Mouse (Mus musculus) neural tube, embryonic 11.5 days (tissue): ENCODE results near the gene Kmt2d. TPM values are rescaled to one million over a fixed set of nuclear protein-coding genes. Genes with fewer than 3 reads are reported as not detected.
"Not testable (repeated sequence)": the region's sequence is repeated elsewhere in the genome, so short reads cannot be mapped to it uniquely, and the experiment has no call there.

ENCODE experiments used
- ATAC-seq: fragments of 200-750 bp; cut with Nextera tagmentation; 2 replicates; pipeline ENCODE4 v1.8.0; 2017; ENCODE audit warnings: moderate number of reproducible peaks, mild to moderate bottlenecking, moderate TSS enrichment, moderate library complexity; ENCODE audit not compliant: insufficient read depth, low FRiP score, low TSS enrichment
- DNase-seq: peaks from one replicate; pipeline ENCODE4 v3.0.0-alpha.2; 2015; ENCODE audit warnings: low spot score
- H3K27ac ChIP-seq: fragments of 300-500 bp; sonication (generic); 2 replicates; pipeline ENCODE4 v1.5.1; 2014; ENCODE audit warnings: low read depth, mild to moderate bottlenecking, low read length
- H3K27me3 ChIP-seq: fragments of 300-500 bp; sonication (generic); 2 replicates; pipeline ENCODE4 v1.6.1; 2014; ENCODE audit warnings: mild to moderate bottlenecking, low read length, mixed read lengths; ENCODE audit not compliant: control insufficient read depth, insufficient read depth
- H3K36me3 ChIP-seq: fragments of 300-500 bp; sonication (generic); 2 replicates; pipeline ENCODE4 v1.6.1; 2014; ENCODE audit warnings: mild to moderate bottlenecking, low read length, moderate library complexity, mixed read lengths; ENCODE audit not compliant: control insufficient read depth, insufficient read depth
- H3K4me1 ChIP-seq: fragments of 300-500 bp; sonication (generic); 2 replicates; pipeline ENCODE4 v1.6.1; 2014; ENCODE audit warnings: low read length, mixed read lengths; ENCODE audit not compliant: control insufficient read depth, insufficient read depth
- H3K4me2 ChIP-seq: fragments of 300-500 bp; sonication (generic); 2 replicates; pipeline ENCODE4 v1.6.1; 2014; ENCODE audit warnings: low read depth, mild to moderate bottlenecking, moderate library complexity
- H3K4me3 ChIP-seq: fragments of 300-500 bp; sonication (generic); 2 replicates; pipeline ENCODE4 v1.5.1; 2014; ENCODE audit warnings: low read depth, low read length
- H3K9ac ChIP-seq: fragments of 300-500 bp; sonication (generic); 2 replicates; pipeline ENCODE4 v1.6.1; 2014; ENCODE audit warnings: mild to moderate bottlenecking, low read length
- H3K9me3 ChIP-seq: fragments of 300-500 bp; sonication (generic); 2 replicates; pipeline ENCODE4 v1.6.1; 2016; ENCODE audit warnings: low read length; ENCODE audit not compliant: control insufficient read depth
- WGBS: fragments of 180-500 bp; shearing (Covaris S2); extraction: QIAGEN DNeasy Blood & Tissue Kit; methylation state at CpG from one replicate; pipeline ENCODE4 v1.1.7; 2014; 5-methylcytosine and 5-hydroxymethylcytosine counted together
- polyA plus RNA-seq: library from polyadenylated mRNA; unstranded; fragments of >200 nt; fragmentation: Nextera tagmentation; extraction: Ambion mirVana; gene quantifications from 2 replicates; pipeline ENCODE4 v1.2.1, GENCODE M21; 2014

The Kmt2d gene
- polyA plus RNA-seq, 1 experiment from 2014 or later = 14.7 TPM

DNA sequence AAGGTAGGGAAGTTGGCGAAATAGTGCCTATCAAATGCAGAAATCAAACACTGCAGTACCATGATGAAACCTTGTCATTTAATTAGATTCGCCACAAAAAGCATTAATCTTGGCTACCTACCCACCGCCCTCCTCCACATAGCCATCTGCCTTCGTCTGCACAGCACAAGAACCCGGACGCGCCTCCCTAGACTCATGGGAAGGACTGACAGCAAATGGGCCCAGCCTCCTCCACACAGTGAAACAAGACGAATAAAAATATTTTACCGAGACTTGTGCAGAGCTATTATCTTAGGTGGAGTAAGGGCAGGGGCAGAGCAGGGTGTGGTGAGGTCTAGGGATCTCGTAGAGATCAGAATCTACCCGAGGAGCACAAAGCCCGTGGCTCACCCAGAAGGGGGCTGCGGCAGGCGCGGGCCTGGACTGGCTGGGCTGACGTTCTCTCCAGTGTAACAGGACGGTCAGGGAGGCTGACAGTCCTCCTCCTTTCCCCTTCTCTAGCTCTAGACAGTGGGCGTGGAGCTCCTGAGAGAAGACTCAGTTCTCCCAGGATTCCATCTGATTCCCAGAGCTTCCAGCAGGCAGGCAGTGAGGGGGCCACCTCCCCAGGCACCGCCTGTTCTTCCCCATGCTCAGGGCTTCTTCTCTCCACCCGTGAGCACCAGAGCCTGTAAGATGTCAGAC lies 58.1 kb downstream of the Kmt2d start:
- Histone ChIP-seq H3K9me3 (no peaks in the 10 kb centered on the region), H3K4me2 (no peak overlapping the region), H3K27ac (no peak overlapping the region), H3K36me3 (peaks cover 10% of the 10 kb centered on the region; the same call in 1 of the 2 replicates), H3K4me3 (no peak overlapping the region), H3K9ac (no peak overlapping the region), H3K4me1 (peaks cover 3% of the 10 kb centered on the region; the same call in 1 of the 2 replicates), H3K27me3 (peaks cover 22% of the 10 kb centered on the region)
- DNase-seq = no peak
- WGBS = 83% methylated on average over 18 of the region's 20 CpGs
- ATAC-seq = no peak

- not testable (repeated sequence) for H3K4me2 ChIP-seq, H3K9ac ChIP-seq, H3K9me3 ChIP-seq, DNase-seq, H3K27ac ChIP-seq, ATAC-seq, H3K4me3 ChIP-seq
- Histone ChIP-seq H3K27me3 (peaks cover 48% of the 10 kb centered on the region), H3K36me3 (peaks cover 10% of the 10 kb centered on the region; the same call in 1 of the 2 replicates), H3K4me1 (peaks cover 24% of the 10 kb centered on the region)
- 71% methylated on average over 6 of the region's 6 CpGs for WGBS
Observed at GRCm38 (mm10) chr15:98810212-98810611, 60.8 kb downstream of the Kmt2d start.

DNA sequence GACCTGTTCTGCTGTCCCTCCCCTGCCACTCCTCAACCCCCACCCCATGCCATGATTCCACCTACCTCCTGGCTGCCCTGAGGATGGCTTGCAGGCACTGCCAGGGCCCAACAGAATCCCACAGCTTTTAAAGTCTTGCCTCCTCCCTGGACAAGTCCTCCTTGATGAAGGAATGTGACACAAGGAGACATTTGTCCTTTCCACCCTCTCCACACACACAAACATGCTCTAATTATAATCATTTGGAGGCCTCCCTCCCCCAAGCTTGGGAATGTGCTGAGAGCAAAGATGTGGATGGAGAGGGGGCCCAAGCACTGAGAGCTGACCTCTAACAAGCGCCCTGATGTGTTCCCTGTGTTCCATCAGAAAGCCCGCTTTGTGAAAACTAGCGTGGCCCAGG lies 61.6 kb downstream of the Kmt2d start, which contains the start of gene Ddn:
Gene Ddn (minus strand): TSS at position 101 of the 400 bp plus-strand sequence.
- H3K36me3 ChIP-seq = peaks cover 10% of the 10 kb centered on the region; the same call in 1 of the 2 replicates
- H3K4me1 ChIP-seq = peaks cover 24% of the 10 kb centered on the region
- H3K4me3 ChIP-seq = peak within 1 kb of the TSS; percentile 33; the same call in 1 of the 2 replicates
- H3K4me2 ChIP-seq = peak within 1 kb of the TSS; percentile 48
- peaks cover 56% of the 10 kb centered on the region for H3K27me3 ChIP-seq
- ATAC-seq = no peak
- no peak within 1 kb of the TSS for H3K27ac ChIP-seq
- WGBS = 39% methylated on average over 3 of the region's 3 CpGs
- DNase-seq = peak; percentile 1
- H3K9ac ChIP-seq = no peak within 1 kb of the TSS
- no peaks in the 10 kb centered on the region for H3K9me3 ChIP-seq

- Histone ChIP-seq H3K4me2 (0 out of 2 replicates have a peak overlapping the region, but pooled peaks have one; percentile 48), H3K9me3 (no peaks in the 10 kb centered on the region), H3K27ac (no peak overlapping the region), H3K36me3 (peaks cover 8% of the 10 kb centered on the region; the same call in 1 of the 2 replicates), H3K4me1 (peaks cover 30% of the 10 kb centered on the region), H3K4me3 (no peak overlapping the region; the same call in 1 of the 2 replicates), H3K9ac (no peak overlapping the region), H3K27me3 (peaks cover 62% of the 10 kb centered on the region)
- WGBS = 2% methylated on average over 6 of the region's 6 CpGs
- DNase-seq (peak; percentile 9), ATAC-seq (no peak)
Observed at GRCm38 (mm10) chr15:98808651-98809134, 62.3 kb downstream of the Kmt2d start.

DNA sequence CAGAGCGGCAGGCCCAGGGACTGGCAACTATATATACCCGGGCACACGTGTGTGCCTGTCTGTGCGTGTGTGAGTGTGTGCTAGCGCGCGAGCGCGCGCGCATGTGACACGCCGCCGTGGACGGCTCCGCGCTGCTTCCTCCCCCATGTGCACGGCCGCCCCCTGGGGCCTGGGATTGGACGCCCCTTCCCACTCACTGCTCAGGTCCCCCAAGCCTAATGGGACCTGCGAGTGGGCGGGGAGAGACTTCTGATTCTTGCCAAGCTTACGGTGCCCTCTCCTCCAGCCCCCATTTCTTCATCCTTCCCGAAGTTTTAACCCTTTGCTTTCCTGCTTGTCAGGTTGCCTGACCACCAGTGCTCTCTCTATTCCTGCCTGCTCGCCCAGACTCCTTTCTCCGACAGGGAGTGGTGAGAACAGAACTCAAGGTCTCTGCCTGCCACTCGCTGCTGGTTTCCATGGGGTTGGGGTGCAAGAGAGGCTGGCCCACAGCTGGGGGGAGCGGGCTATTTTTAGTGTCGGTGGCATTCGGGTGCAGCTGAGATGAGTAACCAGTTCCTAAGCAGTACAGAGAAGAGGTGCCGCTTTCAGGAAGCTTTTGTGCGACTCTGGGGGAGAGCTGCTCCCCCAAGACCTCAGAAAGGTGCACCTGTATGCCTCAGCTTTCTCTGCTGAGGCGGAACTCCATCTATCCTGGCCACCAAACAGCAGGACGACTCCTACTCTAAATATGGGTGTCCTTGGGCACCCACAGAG lies 62.9 kb downstream of the Kmt2d start:
- 1% methylated on average over 19 of the region's 34 CpGs for WGBS
- Histone ChIP-seq H3K4me2 (peak overlapping the region; percentile 48), H3K4me1 (peaks cover 30% of the 10 kb centered on the region), H3K4me3 (peak overlapping the region; percentile 33), H3K9ac (0 out of 2 replicates have a peak overlapping the region, but pooled peaks have one; percentile 23), H3K9me3 (no peaks in the 10 kb centered on the region), H3K27me3 (peaks cover 68% of the 10 kb centered on the region), H3K27ac (no peak overlapping the region), H3K36me3 (peaks cover 3% of the 10 kb centered on the region; the same call in 1 of the 2 replicates)
- DNase-seq = peak; percentile 26
- no peak for ATAC-seq

- Histone ChIP-seq H3K4me3 (peak overlapping the region; percentile 33), H3K4me1 (peaks cover 30% of the 10 kb centered on the region), H3K9ac (peak overlapping the region; percentile 32; the same call in 1 of the 2 replicates), H3K4me2 (peak overlapping the region; percentile 48), H3K9me3 (no peaks in the 10 kb centered on the region), H3K27me3 (peaks cover 78% of the 10 kb centered on the region), H3K27ac (no peak overlapping the region), H3K36me3 (no peaks in the 10 kb centered on the region)
- 1% methylated on average over 58 of the region's 58 CpGs for WGBS
- ATAC-seq (no peak), DNase-seq (peak; percentile 22)
Observed at GRCm38 (mm10) chr15:98806809-98807770, 63.9 kb downstream of the Kmt2d start.

DNA sequence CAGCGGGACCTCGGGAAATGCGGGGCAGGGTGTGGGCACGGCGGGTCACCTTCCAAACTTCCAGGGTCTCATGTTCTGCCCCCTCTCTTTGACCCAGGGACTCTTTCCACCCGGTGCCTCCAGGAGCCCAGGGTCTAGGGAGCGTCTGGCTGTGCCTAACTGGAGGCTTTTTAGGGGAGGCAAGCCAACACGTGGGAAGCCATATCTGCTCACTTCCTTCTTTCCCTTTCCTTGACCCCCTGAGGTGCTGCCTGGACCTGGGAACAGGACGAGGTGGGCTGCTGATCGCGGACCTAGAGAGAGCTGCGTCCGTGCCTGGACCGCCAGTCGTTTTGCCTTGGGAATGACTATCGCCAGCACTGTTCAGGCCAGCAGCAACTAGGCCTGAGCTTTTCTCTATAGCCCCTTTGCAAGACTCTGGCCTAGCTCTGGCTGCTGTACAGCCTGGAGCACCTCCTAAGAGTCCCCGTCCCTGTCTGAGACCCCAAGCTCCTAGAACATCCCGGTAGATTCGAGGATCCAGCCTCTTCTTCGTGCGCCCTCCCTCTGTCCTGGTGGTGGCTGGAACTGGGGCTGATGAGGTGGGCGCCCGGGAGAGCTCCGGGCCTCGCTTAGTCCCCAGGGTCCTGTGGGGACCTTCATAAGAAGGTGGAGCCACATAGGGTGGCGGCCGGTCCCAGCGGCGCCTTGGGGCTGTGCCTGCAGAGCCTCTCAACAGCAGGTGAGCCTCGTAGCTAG lies 64.8 kb downstream of the Kmt2d start:
- DNase-seq = peak; percentile 31
- H3K4me3 ChIP-seq = peak overlapping the region; percentile 40
- no peak overlapping the region for H3K27ac ChIP-seq
- no peak for ATAC-seq
- H3K4me1 ChIP-seq = peaks cover 30% of the 10 kb centered on the region
- WGBS = 2% methylated on average over 30 of the region's 30 CpGs
- peak overlapping the region; percentile 60; the same call in 1 of the 2 replicates for H3K9ac ChIP-seq
- peak overlapping the region; percentile 79 for H3K4me2 ChIP-seq
- H3K9me3 ChIP-seq = no peaks in the 10 kb centered on the region
- H3K27me3 ChIP-seq = peaks cover 86% of the 10 kb centered on the region
- H3K36me3 ChIP-seq = no peaks in the 10 kb centered on the region
